10 mouse cellular contexts compared by ENCODE assay signal in genomic region chr10:79884446-79884845, GRCm38 (mm10). TPM values are rescaled to one million over a fixed set of nuclear protein-coding genes. Genes with fewer than 3 reads are reported as not detected.
A peak's percentile ranks its signal among the peaks of the same experiment; 100 is the strongest.
DNase-seq lines count a peak whose midpoint lies in the region; ATAC-seq lines count a peak whose summit lies in the region.
"Had no signal": no experiment of that assay in that cellular context is flagged by ENCODE, and none has a peak within 500 bp of the region (broad histone marks: within the 10 kb centered on the region; RNA-seq: fewer than 3 reads in every experiment).

No protein-coding gene starts in this region.

- peaks cover 4% of the 10 kb centered on the region; the same call in 1 of the 2 replicates for H3K27me3 ChIP-seq in hindbrain, embryonic 16.5 days (replicated peaks; ENCODE audit: control insufficient read depth, insufficient read depth, low read length)
- peaks cover 46% of the 10 kb centered on the region for H3K27me3 ChIP-seq in hindbrain, embryonic 12.5 days

- no peak overlapping the region for H3K27ac ChIP-seq in hindbrain, embryonic 16.5 days (ENCODE audit: low read depth, low read length)
- H3K27ac ChIP-seq in hindbrain, embryonic 12.5 days: no peak overlapping the region

- H3K9ac ChIP-seq in hindbrain, embryonic 16.5 days (ENCODE audit: low read depth, low read length): no peak overlapping the region
- no peak overlapping the region for H3K9ac ChIP-seq in hindbrain, embryonic 12.5 days

- peak; percentile 54 to 65 for DNase-seq in adrenal gland, adult 18-20 months (ENCODE audit: low spot score in 2 of 2)
- peak; percentile 49 to 77 for DNase-seq in heart, adult 9 months (ENCODE audit: low spot score in 2 of 2)
- peak; percentile 75 for DNase-seq in lung, postnatal 36 days
- no peak for DNase-seq in layer of hippocampus, postnatal 25 days (ENCODE audit: extremely low spot score in 1 of 2, low spot score in 1 of 2)
- no peak for DNase-seq in urinary bladder, postnatal 4 days (ENCODE audit: low spot score in 2 of 2)
- no peak for DNase-seq in layer of hippocampus, adult 18-20 months (ENCODE audit: low spot score in 2 of 2)
- DNase-seq: thymus, postnatal 36 days had no signal

- no peaks in the 10 kb centered on the region for H3K36me3 ChIP-seq in hindbrain, embryonic 16.5 days (ENCODE audit: control insufficient read depth, insufficient read depth, low read length)
- no peaks in the 10 kb centered on the region for H3K36me3 ChIP-seq in hindbrain, embryonic 12.5 days

- 72% methylated on average over 4 of the region's 4 CpGs for WGBS in hindbrain, embryonic 16.5 days
- WGBS in hindbrain, embryonic 12.5 days: 59% methylated on average over 4 of the region's 4 CpGs

- no peaks in the 10 kb centered on the region for H3K9me3 ChIP-seq in hindbrain, embryonic 16.5 days (ENCODE audit: control insufficient read depth, low read length)
- no peaks in the 10 kb centered on the region for H3K9me3 ChIP-seq in hindbrain, embryonic 12.5 days (replicated peaks)

- peaks cover 5% of the 10 kb centered on the region; the same call in 1 of the 2 replicates for H3K4me1 ChIP-seq in hindbrain, embryonic 16.5 days (ENCODE audit: control insufficient read depth, insufficient read depth, low read depth, low read length)
- H3K4me1 ChIP-seq in hindbrain, embryonic 12.5 days: peaks cover 17% of the 10 kb centered on the region

- H3K4me3 ChIP-seq in hindbrain, embryonic 16.5 days (ENCODE audit: low read length): no peak overlapping the region
- H3K4me3 ChIP-seq in hindbrain, embryonic 12.5 days: no peak overlapping the region

- H3K4me2 ChIP-seq in hindbrain, embryonic 16.5 days (ENCODE audit: low read length): no peak overlapping the region
- H3K4me2 ChIP-seq in hindbrain, embryonic 12.5 days (replicated peaks): no peak overlapping the region

- ATAC-seq in hindbrain, embryonic 16.5 days: peak; percentile 16; the same call in 1 of the 2 replicates
- ATAC-seq in hindbrain, embryonic 12.5 days (ENCODE audit: low FRiP score): no peak

RNA-seq across cellular contexts. Expression of gene Elane, which starts 1.6 kb away (rescaled TPM):
- 0.26 and 0.32 TPM in 2 replicates for polyA plus RNA-seq in hindbrain, embryonic 16.5 days (2015; fragmentation: Nextera tagmentation; extraction: Ambion mirVana)
- polyA plus RNA-seq in hindbrain, embryonic 12.5 days (2016; fragmentation: Nextera tagmentation; extraction: Ambion mirVana): 0.56 TPM in 1 of 2 replicates, not detected in the other
- total RNA-seq in adrenal gland, adult 18-20 months (2021): not detected
- not detected for total RNA-seq in layer of hippocampus, postnatal 25 days (2021)
- total RNA-seq in layer of hippocampus, adult 18-20 months (2021): not detected

RNA-seq across cellular contexts. Expression of gene Cfd, which starts 6.2 kb away (rescaled TPM):
- not detected in 2 replicates for polyA plus RNA-seq in hindbrain, embryonic 16.5 days (2015; fragmentation: Nextera tagmentation; extraction: Ambion mirVana)
- polyA plus RNA-seq in hindbrain, embryonic 12.5 days (2016; fragmentation: Nextera tagmentation; extraction: Ambion mirVana): not detected in 2 replicates
- 1,000 to 10,000 TPM; 1,757 to 2,495 TPM for total RNA-seq in adrenal gland, adult 18-20 months (2021)
- not detected for total RNA-seq in layer of hippocampus, postnatal 25 days (2021)
- total RNA-seq in layer of hippocampus, adult 18-20 months (2021): not detected
- total RNA-seq: hematopoietic stem cell, adult 5-6 weeks had no signal

RNA-seq across cellular contexts. Expression of gene Plppr3, which starts 10.0 kb away (rescaled TPM):
- polyA plus RNA-seq in hindbrain, embryonic 16.5 days (2015; fragmentation: Nextera tagmentation; extraction: Ambion mirVana): 387 and 426 TPM in 2 replicates
- 289 and 290 TPM in 2 replicates for polyA plus RNA-seq in hindbrain, embryonic 12.5 days (2016; fragmentation: Nextera tagmentation; extraction: Ambion mirVana)
- 1 to 10 TPM; 1.4 to 2.8 TPM for total RNA-seq in adrenal gland, adult 18-20 months (2021)
- total RNA-seq in layer of hippocampus, postnatal 25 days (2021): 10 to 100 TPM; 32.4 to 34.4 TPM
- total RNA-seq in layer of hippocampus, adult 18-20 months (2021): 10 to 100 TPM; 30.6 to 34.4 TPM

RNA-seq across cellular contexts. Expression of gene Prtn3, which starts 10.2 kb away (rescaled TPM):
- 10.4 and 11.2 TPM in 2 replicates for polyA plus RNA-seq in hindbrain, embryonic 16.5 days (2015; fragmentation: Nextera tagmentation; extraction: Ambion mirVana)
- polyA plus RNA-seq in hindbrain, embryonic 12.5 days (2016; fragmentation: Nextera tagmentation; extraction: Ambion mirVana): 11.8 and 14.1 TPM in 2 replicates
- total RNA-seq in adrenal gland, adult 18-20 months (2021): 1 to 10 TPM in 1 of 2 experiments, not detected in 1; 1.1 TPM
- total RNA-seq in layer of hippocampus, postnatal 25 days (2021): 1 to 10 TPM; 1.1 to 1.4 TPM
- 1 to 10 TPM in 1 of 2 experiments, under 1 TPM in 1; 0.94 to 2.0 TPM for total RNA-seq in layer of hippocampus, adult 18-20 months (2021)

RNA-seq across cellular contexts. Expression of gene Med16, which starts 24.3 kb away (rescaled TPM):
- 48.2 and 53.8 TPM in 2 replicates for polyA plus RNA-seq in hindbrain, embryonic 16.5 days (2015; fragmentation: Nextera tagmentation; extraction: Ambion mirVana)
- polyA plus RNA-seq in hindbrain, embryonic 12.5 days (2016; fragmentation: Nextera tagmentation; extraction: Ambion mirVana): 63.3 and 70.0 TPM in 2 replicates
- total RNA-seq in adrenal gland, adult 18-20 months (2021): 10 to 100 TPM; 32.7 to 40.7 TPM
- total RNA-seq in layer of hippocampus, postnatal 25 days (2021): 10 to 100 TPM; 55.5 to 56.2 TPM
- total RNA-seq in layer of hippocampus, adult 18-20 months (2021): 10 to 100 TPM; 53.8 to 55.2 TPM

Comparison
In these comparisons a context has a peak if more than half of its experiments do, and no peak if none do; other contexts are left out.
1. DNase-seq: peak in adrenal gland, adult 18-20 months (2 of 2), heart, adult 9 months (2 of 2) and lung, postnatal 36 days (single experiment); none in layer of hippocampus, postnatal 25 days (0 of 2), urinary bladder, postnatal 4 days (0 of 2) and layer of hippocampus, adult 18-20 months (0 of 2).
2. RNA of gene Cfd, which starts 6.2 kb away (total RNA-seq): 1,757 to 2,495 TPM in adrenal gland, adult 18-20 months; not detected in layer of hippocampus, postnatal 25 days and not detected in layer of hippocampus, adult 18-20 months; every median in the first group is over 1,000 times any median in the second.
3. RNA of gene Plppr3, which starts 10.0 kb away (total RNA-seq): 32.4 to 34.4 TPM in layer of hippocampus, postnatal 25 days and 30.6 to 34.4 TPM in layer of hippocampus, adult 18-20 months; 1.4 to 2.8 TPM in adrenal gland, adult 18-20 months; every median in the first group is over 4 times any median in the second.